Mouse (Mus musculus): ENCODE data around the gene Notch1. TPM values are rescaled to one million over a fixed set of nuclear protein-coding genes. Genes with fewer than 3 reads are reported as not detected.

Gene Notch1
- polyA plus RNA-seq, 1 experiment = 11.1 TPM

GRCm38 (mm10) chr2:26519753-26520152 is 3.3 kb upstream of the Notch1 start:
- no peaks in the 10 kb centered on the region for H3K4me1 ChIP-seq (ENCODE audit: control insufficient read depth, insufficient read depth, low read length)
- H3K4me3 ChIP-seq (ENCODE audit: insufficient read depth, low read length) = no peak overlapping the region
- H3K27ac ChIP-seq (ENCODE audit: insufficient read depth, low read length) = no peak overlapping the region
- TF ChIP-seq POLR2A (IDR thresholded peaks at IDR 0.05; ENCODE audit: extremely low read depth, insufficient read depth, low read length) (no peak), CTCF (IDR thresholded peaks at IDR 0.05; ENCODE audit: extremely low read depth, insufficient read depth, low read length) (no peak)

GRCm38 (mm10) chr2:26516987-26517386 is 524 bp upstream of the Notch1 start:
- no peaks in the 10 kb centered on the region for H3K4me1 ChIP-seq (ENCODE audit: control insufficient read depth, insufficient read depth, low read length)
- no peak overlapping the region for H3K27ac ChIP-seq (ENCODE audit: insufficient read depth, low read length)
- H3K4me3 ChIP-seq (ENCODE audit: insufficient read depth, low read length) = no peak overlapping the region
- no peak for TF ChIP-seq POLR2A (IDR thresholded peaks at IDR 0.05; ENCODE audit: extremely low read depth, insufficient read depth, low read length)
- no peak for TF ChIP-seq CTCF (IDR thresholded peaks at IDR 0.05; ENCODE audit: extremely low read depth, insufficient read depth, low read length)

- Histone ChIP-seq H3K4me1 (ENCODE audit: control insufficient read depth, insufficient read depth, low read length) (no peaks in the 10 kb centered on the region), H3K27ac (ENCODE audit: insufficient read depth, low read length) (no peak overlapping the region), H3K4me3 (ENCODE audit: insufficient read depth, low read length) (no peak overlapping the region)
- TF ChIP-seq CTCF (IDR thresholded peaks at IDR 0.05; ENCODE audit: extremely low read depth, insufficient read depth, low read length) = no peak
- TF ChIP-seq POLR2A (IDR thresholded peaks at IDR 0.05; ENCODE audit: extremely low read depth, insufficient read depth, low read length) = no peak
Observed at GRCm38 (mm10) chr2:26515335-26515734, 1.1 kb downstream of the Notch1 start.

- Histone ChIP-seq H3K27ac (ENCODE audit: insufficient read depth, low read length) (no peak overlapping the region), H3K4me3 (ENCODE audit: insufficient read depth, low read length) (no peak overlapping the region), H3K4me1 (ENCODE audit: control insufficient read depth, insufficient read depth, low read length) (no peaks in the 10 kb centered on the region)
- TF ChIP-seq CTCF (IDR thresholded peaks at IDR 0.05; ENCODE audit: extremely low read depth, insufficient read depth, low read length) (no peak), POLR2A (IDR thresholded peaks at IDR 0.05; ENCODE audit: extremely low read depth, insufficient read depth, low read length) (no peak)
Observed at GRCm38 (mm10) chr2:26513105-26513745, 3.2 kb downstream of the Notch1 start.

- Histone ChIP-seq H3K27ac (ENCODE audit: insufficient read depth, low read length) (no peak overlapping the region), H3K4me3 (ENCODE audit: insufficient read depth, low read length) (no peak overlapping the region), H3K4me1 (ENCODE audit: control insufficient read depth, insufficient read depth, low read length) (no peaks in the 10 kb centered on the region; the same call in 1 of the 2 replicates)
- TF ChIP-seq POLR2A (IDR thresholded peaks at IDR 0.05; ENCODE audit: extremely low read depth, insufficient read depth, low read length) (no peak), CTCF (IDR thresholded peaks at IDR 0.05; ENCODE audit: extremely low read depth, insufficient read depth, low read length) (no peak)
Observed at GRCm38 (mm10) chr2:26508661-26509060, 7.8 kb downstream of the Notch1 start.

DNA sequence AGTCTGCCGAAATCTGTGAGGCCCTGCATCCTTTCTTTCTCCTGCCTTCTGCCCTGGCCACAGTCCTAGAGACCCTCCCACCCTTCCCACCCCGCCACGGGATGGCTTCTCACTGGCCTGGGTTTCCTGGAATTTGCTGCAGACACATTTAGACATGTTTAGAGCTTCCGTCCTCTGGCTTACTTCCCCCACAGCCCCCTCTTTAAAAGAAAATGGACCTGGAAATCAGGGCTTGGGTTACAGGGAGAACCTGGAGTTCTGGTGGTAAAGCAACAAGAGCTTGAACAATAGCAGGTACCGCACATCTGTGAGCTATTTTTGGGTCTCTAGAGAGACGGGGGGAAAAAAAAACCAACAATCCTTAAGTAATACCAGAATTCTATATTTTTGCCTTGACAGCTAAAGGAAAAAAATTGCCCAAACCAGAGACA is 8.5 kb downstream of the Notch1 start:
- Histone ChIP-seq H3K4me3 (ENCODE audit: insufficient read depth, low read length) (no peak overlapping the region), H3K27ac (ENCODE audit: insufficient read depth, low read length) (no peak overlapping the region), H3K4me1 (ENCODE audit: control insufficient read depth, insufficient read depth, low read length) (no peaks in the 10 kb centered on the region; the same call in 1 of the 2 replicates)
- TF ChIP-seq CTCF (IDR thresholded peaks at IDR 0.05; ENCODE audit: extremely low read depth, insufficient read depth, low read length) = no peak
- TF ChIP-seq POLR2A (IDR thresholded peaks at IDR 0.05; ENCODE audit: extremely low read depth, insufficient read depth, low read length) = no peak

- Histone ChIP-seq H3K4me3 (ENCODE audit: insufficient read depth, low read length) (no peak overlapping the region), H3K4me1 (ENCODE audit: control insufficient read depth, insufficient read depth, low read length) (no peaks in the 10 kb centered on the region; the same call in 1 of the 2 replicates), H3K27ac (ENCODE audit: insufficient read depth, low read length) (no peak overlapping the region; the same call in 1 of the 2 replicates)
- TF ChIP-seq POLR2A (IDR thresholded peaks at IDR 0.05; ENCODE audit: extremely low read depth, insufficient read depth, low read length) (no peak), CTCF (IDR thresholded peaks at IDR 0.05; ENCODE audit: extremely low read depth, insufficient read depth, low read length) (no peak)
Observed at GRCm38 (mm10) chr2:26507481-26507886, 9.0 kb downstream of the Notch1 start.

GRCm38 (mm10) chr2:26506746-26507280 is 9.7 kb downstream of the Notch1 start:
- TF ChIP-seq CTCF (IDR thresholded peaks at IDR 0.05; ENCODE audit: extremely low read depth, insufficient read depth, low read length) = no peak
- no peak for TF ChIP-seq POLR2A (IDR thresholded peaks at IDR 0.05; ENCODE audit: extremely low read depth, insufficient read depth, low read length)
- Histone ChIP-seq H3K4me3 (ENCODE audit: insufficient read depth, low read length) (no peak overlapping the region), H3K4me1 (ENCODE audit: control insufficient read depth, insufficient read depth, low read length) (no peaks in the 10 kb centered on the region; the same call in 1 of the 2 replicates), H3K27ac (ENCODE audit: insufficient read depth, low read length) (no peak overlapping the region)

GRCm38 (mm10) chr2:26504772-26505480 is 11.5 kb downstream of the Notch1 start:
- Histone ChIP-seq H3K27ac (ENCODE audit: insufficient read depth, low read length) (no peak overlapping the region), H3K4me3 (ENCODE audit: insufficient read depth, low read length) (no peak overlapping the region), H3K4me1 (ENCODE audit: control insufficient read depth, insufficient read depth, low read length) (no peaks in the 10 kb centered on the region; the same call in 1 of the 2 replicates)
- TF ChIP-seq POLR2A (IDR thresholded peaks at IDR 0.05; ENCODE audit: extremely low read depth, insufficient read depth, low read length) = no peak
- no peak for TF ChIP-seq CTCF (IDR thresholded peaks at IDR 0.05; ENCODE audit: extremely low read depth, insufficient read depth, low read length)

Measured in cortical plate, adult 2 months (tissue).